Mouse (Mus musculus): ENCODE results near the gene Gpc2.

Gene Gpc2

GRCm38 (mm10) chr5:138279585-138280424 lies at the start of gene Gpc2, which contains the start of the genes Gm43720 and Stag3:
Gene Gpc2, minus strand, starts transcription at chr5:138280005.
Gene Gm43720, minus strand, starts transcription at chr5:138279958.
Gene Stag3, plus strand, starts transcription at chr5:138280240.
- TF ChIP-seq GATA4 (IDR thresholded peaks at IDR 0.05; ENCODE audit: insufficient replicate concordance, low read length) = no peak; the same call in 1 of the 2 replicates

DNA sequence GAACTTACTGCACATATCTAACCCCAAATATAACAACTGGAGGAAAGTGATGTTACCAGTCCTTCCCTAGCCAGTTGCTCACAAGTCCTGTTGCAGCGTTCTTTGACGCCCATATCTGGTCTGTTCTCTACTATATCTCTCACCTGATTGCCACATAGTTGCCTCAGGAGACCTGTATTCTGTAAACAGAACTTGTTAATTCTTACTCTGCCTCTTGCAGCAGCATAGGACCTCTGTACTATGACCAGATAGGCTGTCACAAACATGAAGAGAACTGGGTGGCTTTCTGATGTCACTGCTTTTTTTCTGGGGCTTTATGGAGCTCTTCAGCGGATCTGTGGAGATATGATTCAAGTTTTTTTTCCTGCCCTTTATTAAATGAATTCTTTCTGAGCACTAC lies 33.0 kb upstream of the Gpc2 start:
- TF ChIP-seq GATA4 (IDR thresholded peaks at IDR 0.05; ENCODE audit: insufficient replicate concordance, low read length) = no peak

DNA sequence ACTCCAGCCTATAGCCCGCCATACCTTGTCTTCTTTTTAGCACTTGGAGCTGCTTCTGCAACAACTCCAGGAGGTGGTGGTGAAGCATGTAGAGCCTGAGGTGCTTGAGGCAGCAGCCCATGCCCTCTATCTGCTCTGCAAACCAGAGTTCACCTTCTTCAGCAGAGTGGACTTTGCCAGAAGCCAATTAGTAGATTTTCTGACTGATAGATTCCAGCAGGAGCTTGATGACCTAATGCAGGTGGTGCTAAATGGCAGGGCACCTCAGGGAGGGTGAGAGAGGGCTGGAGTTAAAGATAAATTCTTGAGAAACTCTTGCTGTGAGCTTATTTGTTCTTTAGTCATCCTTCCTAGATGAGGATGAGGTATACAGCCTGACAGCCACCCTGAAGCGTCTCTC lies 19.8 kb upstream of the Gpc2 start:
- TF ChIP-seq GATA4 (IDR thresholded peaks at IDR 0.05; ENCODE audit: insufficient replicate concordance, low read length) = no peak

DNA sequence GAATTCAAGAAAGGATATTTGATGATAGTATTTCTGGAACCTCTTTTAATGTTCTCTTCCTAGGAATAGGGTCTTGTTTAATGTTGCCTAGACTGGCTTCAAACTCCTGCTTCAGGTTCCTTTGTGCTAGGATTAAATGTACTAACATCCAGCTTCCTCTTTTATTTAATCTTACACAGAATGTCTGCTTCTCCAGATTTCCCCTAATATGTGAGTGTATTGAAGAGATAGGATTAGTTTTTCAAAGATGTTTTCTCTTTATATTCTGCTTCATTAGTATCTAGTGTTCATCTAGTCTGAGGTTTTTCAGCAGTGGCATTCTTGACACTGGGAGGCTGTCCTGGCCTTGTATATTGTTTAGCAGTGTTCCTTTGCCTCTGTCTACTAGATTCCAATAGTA lies 14.4 kb upstream of the Gpc2 start:
- TF ChIP-seq GATA4 (IDR thresholded peaks at IDR 0.05; ENCODE audit: insufficient replicate concordance, low read length) = no peak

DNA sequence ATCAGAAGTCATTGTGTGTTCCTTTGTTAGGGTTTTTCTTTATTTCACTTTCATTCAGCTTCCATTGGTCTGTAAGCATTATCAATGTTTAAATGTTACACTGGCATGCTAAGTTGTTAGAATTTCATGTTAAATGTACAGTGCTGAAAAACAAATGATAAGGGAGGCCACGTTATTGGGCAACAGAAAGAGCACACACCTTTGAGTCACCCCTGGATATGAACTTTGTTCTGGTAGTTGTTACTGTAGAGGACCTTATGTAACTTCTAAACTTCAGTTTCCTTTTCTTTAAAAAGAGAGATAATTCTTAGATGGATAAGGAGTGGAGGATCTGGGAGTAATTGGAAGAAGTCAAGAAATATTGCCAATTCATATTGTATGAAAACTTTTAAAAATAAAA lies 11.8 kb upstream of the Gpc2 start:
- TF ChIP-seq GATA4 (IDR thresholded peaks at IDR 0.05; ENCODE audit: insufficient replicate concordance, low read length) = no peak; the same call in 1 of the 2 replicates

DNA sequence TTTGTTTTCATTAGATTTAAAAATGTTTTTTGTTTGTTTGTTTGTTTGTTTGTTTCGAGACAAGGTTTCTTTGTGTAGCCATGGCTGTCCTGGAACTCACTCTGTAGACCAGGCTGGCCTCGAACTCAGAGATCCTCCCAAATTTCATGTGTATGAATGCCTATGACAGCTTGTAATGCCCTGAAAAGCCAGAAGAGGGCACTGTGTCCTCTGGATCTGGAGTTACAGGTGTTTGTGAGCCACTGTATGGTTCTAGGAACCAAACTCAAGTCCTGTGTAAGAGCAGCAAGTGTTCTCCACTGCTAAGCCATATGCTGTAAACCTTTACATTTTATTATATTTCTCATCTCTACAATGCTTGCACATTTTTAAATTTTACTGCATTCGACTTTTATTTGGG lies 8.1 kb upstream of the Gpc2 start:
- no peak for TF ChIP-seq GATA4 (IDR thresholded peaks at IDR 0.05; ENCODE audit: insufficient replicate concordance, low read length)

DNA sequence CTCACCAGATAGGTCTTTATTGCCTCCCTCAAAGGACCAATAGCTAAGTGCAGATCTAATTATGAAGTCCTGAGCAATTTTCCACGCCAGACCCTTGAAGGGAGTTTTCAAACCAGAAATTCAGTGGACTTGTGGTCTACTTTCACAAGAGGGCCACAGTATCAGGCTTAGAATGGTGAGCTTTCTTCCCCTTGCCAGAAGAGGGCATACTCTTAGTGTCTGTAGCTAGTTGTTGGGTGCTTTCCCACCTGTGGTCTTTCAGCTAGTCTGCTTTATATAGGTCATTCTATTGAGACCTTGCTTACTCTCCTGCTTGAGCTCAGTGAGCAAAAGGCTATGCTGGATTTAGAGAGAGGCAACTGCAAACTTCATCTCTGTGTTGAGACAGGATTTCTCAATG lies 3.7 kb upstream of the Gpc2 start:
- no peak for TF ChIP-seq GATA4 (IDR thresholded peaks at IDR 0.05; ENCODE audit: insufficient replicate concordance, low read length)

DNA sequence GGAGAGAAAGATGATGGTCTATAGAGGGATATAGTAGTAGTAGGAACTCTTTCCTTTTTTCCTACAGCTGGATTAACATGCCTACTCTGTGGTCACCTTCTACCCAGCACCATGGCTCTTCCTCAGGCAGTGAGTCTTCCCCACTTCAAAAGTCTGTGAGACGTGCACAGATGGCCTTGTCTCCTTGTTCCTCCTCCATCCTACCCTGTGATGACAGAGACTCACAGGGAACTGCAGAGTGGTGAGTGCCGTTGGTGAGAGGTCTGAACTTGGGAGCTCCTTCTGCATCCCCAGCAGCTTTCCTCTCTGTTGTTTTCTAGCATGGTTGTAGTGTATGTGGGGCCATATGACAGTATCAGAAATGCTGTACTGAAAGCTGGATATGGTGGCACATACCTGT lies 2.0 kb upstream of the Gpc2 start:
- no peak for TF ChIP-seq GATA4 (IDR thresholded peaks at IDR 0.05; ENCODE audit: insufficient replicate concordance, low read length)

GRCm38 (mm10) chr5:138280829-138281228 lies 1.0 kb upstream of the Gpc2 start:
- no peak for TF ChIP-seq GATA4 (IDR thresholded peaks at IDR 0.05; ENCODE audit: insufficient replicate concordance, low read length)

DNA sequence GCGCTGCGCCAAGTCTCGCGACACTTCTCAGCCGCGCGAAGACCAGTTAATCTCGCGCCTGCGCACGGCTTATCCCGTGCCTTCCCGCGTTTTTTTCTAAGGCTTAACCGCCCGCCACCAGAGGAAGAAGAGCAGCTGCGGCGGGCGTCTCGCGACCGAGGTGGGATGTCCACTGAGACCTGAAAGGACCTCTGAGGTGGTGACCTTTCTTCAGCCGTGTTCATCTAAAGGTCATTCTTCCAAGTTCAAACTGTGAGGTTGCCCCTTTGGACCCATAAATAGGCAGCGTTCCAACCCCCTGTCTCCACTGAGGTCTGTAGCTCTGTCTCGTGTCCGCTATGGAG lies 592 bp upstream of the Gpc2 start:
- no peak for TF ChIP-seq GATA4 (IDR thresholded peaks at IDR 0.05; ENCODE audit: insufficient replicate concordance, low read length)

GRCm38 (mm10) chr5:138277994-138278393 lies 1.8 kb downstream of the Gpc2 start:
- no peak for TF ChIP-seq GATA4 (IDR thresholded peaks at IDR 0.05; ENCODE audit: insufficient replicate concordance, low read length)

DNA sequence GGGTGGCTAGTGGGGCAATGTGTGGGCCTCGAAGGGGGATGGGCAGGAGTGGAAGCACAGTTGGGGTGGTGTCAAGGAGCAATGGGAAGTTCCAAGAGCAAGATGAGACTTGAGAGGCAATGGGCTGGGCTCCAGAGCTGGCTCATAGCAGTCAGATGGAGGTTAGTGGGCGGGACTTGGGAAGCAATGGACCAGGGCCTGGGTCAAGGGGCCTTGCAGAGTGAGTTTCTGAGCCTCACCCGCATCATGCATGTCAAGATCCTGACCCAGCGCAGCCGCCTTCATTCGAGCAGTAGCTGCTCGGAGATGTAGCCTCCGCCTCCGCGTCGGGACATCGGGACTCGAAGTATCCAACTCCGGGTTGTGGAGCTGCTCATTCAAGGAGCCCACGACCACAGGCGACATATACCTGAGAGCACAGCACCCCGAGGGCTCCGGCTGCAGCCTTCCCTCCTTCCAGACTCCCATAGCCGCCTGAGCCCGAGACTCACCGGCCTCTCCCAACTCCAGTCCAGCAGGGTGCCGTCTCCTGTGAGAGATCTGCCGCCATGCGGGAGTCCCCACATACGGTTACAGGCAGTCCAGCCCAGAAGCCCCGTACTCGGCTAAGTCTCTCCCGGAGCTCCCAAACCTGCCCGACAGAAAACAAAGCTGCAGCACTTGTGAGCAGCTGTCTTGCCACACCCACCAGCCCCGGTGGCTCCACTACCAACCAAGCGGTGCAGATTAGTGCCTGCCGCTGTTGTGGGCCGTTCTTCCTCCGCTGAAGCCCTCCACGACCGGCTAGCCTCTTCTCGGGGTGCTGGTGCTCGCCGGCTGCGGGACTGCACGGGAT lies 4.4 kb downstream of the Gpc2 start:
- TF ChIP-seq GATA4 (IDR thresholded peaks at IDR 0.05; ENCODE audit: insufficient replicate concordance, low read length) = no peak

GRCm38 (mm10) chr5:138274186-138274585 lies 5.6 kb downstream of the Gpc2 start:
- no peak for TF ChIP-seq GATA4 (IDR thresholded peaks at IDR 0.05; ENCODE audit: insufficient replicate concordance, low read length)

GRCm38 (mm10) chr5:138272409-138272923 lies 7.3 kb downstream of the Gpc2 start, which contains the start of gene Gal3st4:
Gene Gal3st4, minus strand, starts transcription at chr5:138272840.
- TF ChIP-seq GATA4 (IDR thresholded peaks at IDR 0.05; ENCODE audit: insufficient replicate concordance, low read length) = no peak

DNA sequence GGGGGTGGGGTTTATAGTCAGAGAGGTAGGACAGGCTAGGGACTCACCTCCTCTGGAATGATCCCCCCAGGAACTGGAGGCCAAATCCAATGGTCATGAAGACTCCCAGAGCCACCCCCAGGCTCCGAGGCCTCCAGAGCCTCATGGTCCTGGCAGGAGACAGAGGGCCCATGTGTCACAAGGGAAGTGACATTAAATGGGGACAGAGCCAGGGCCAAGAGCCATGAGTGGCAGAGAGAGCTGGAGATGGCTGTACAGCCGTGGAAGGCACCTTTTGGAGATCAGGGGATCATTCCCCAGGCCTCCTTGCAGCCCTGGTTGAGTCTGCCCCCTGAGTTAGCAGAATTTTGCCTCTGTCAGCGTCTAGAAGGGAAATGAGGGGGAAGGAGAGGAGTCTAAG lies 8.6 kb downstream of the Gpc2 start:
- no peak for TF ChIP-seq GATA4 (IDR thresholded peaks at IDR 0.05; ENCODE audit: insufficient replicate concordance, low read length)

- TF ChIP-seq GATA4 (IDR thresholded peaks at IDR 0.05; ENCODE audit: insufficient replicate concordance, low read length) = no peak
These were observed 10.8 kb downstream of the Gpc2 start for GRCm38 (mm10) chr5:138268980-138269379.
